ENCODE assay signal across 10 mouse cellular contexts in the genomic region with DNA sequence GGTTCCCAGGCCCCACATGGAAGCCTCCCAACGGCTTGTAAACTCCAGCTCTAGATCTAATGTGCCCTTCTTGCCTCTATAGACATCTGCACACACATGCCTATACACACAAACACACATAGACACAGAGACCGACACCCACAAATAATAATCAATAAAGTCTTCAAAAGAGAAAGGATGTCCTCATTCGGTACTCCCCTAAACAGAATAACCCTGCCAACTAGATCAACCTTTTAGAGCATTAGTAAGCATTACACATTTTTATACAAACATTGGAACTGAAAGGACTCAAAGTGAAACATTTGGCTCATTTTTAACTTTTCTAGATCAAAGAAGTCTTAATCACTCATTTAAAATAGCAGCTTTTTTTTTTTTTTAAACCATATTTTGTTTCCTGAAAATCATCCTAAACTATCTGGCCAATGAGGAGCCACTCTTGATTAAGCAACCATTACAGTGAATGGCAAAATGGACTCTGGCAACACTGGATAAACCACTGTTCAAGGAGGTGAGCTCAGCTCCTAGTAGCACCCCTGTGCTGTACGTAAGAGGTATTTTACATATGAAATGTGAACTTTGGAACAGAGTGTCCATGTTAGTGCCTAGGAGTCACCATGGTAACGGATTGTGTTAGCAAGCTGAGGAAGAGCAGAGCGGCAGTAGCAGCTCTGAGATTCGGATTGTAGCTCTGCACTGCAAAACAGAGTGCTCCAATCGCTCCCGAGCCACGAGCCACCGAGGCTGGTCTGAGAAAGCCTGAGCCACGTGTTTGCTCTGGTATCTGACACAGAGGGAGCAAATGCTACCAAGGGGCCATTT. TPM values are rescaled to one million over a fixed set of nuclear protein-coding genes. Genes with fewer than 3 reads are reported as not detected.
DNase-seq lines count a peak whose midpoint lies in the region; ATAC-seq lines count a peak whose summit lies in the region.
"Had no signal": no experiment of that assay in that cellular context is flagged by ENCODE, and none has a peak within 500 bp of the region (broad histone marks: within the 10 kb centered on the region; RNA-seq: fewer than 3 reads in every experiment).

No protein-coding gene starts in this region.

- WGBS in hindbrain, embryonic 15.5 days = 46% methylated on average over 12 of the region's 12 CpGs
- 47% methylated on average over 12 of the region's 12 CpGs for WGBS in midbrain, embryonic 12.5 days

- no peaks in the 10 kb centered on the region for H3K36me3 ChIP-seq in hindbrain, embryonic 15.5 days
- H3K36me3 ChIP-seq in midbrain, embryonic 12.5 days = no peaks in the 10 kb centered on the region

- no peak overlapping the region for H3K4me3 ChIP-seq in hindbrain, embryonic 15.5 days
- H3K4me3 ChIP-seq in midbrain, embryonic 12.5 days = no peak overlapping the region

- no peak overlapping the region for H3K4me2 ChIP-seq in hindbrain, embryonic 15.5 days
- no peak overlapping the region for H3K4me2 ChIP-seq in midbrain, embryonic 12.5 days (replicated peaks)

- no peak overlapping the region; the same call in 1 of the 2 replicates for H3K27ac ChIP-seq in hindbrain, embryonic 15.5 days (replicated peaks)
- no peak overlapping the region for H3K27ac ChIP-seq in midbrain, embryonic 12.5 days (replicated peaks)

- H3K4me1 ChIP-seq in hindbrain, embryonic 15.5 days (replicated peaks) = peaks cover 4% of the 10 kb centered on the region; the same call in 1 of the 2 replicates
- H3K4me1 ChIP-seq in midbrain, embryonic 12.5 days = peaks cover 7% of the 10 kb centered on the region; the same call in 1 of the 2 replicates

- no peak overlapping the region for H3K9ac ChIP-seq in hindbrain, embryonic 15.5 days
- H3K9ac ChIP-seq in midbrain, embryonic 12.5 days (replicated peaks) = no peak overlapping the region

- no peaks in the 10 kb centered on the region for H3K9me3 ChIP-seq in hindbrain, embryonic 15.5 days
- H3K9me3 ChIP-seq in midbrain, embryonic 12.5 days = no peaks in the 10 kb centered on the region

- H3K27me3 ChIP-seq in hindbrain, embryonic 15.5 days = no peaks in the 10 kb centered on the region
- H3K27me3 ChIP-seq in midbrain, embryonic 12.5 days = no peaks in the 10 kb centered on the region

- ATAC-seq in hindbrain, embryonic 15.5 days (ENCODE audit: low FRiP score, low read depth) = peak; percentile 66; the same call in 1 of the 2 replicates
- peak; percentile 88 for ATAC-seq in midbrain, embryonic 12.5 days (ENCODE audit: low FRiP score, low read depth)
- ATAC-seq: inflammation-experienced regulatory T-cells, adult 6 months had no signal

- DNase-seq in layer of hippocampus, adult 18-20 months (ENCODE audit: low spot score in 2 of 2) = peak; percentile 32 to 67
- no peak for DNase-seq in layer of hippocampus, postnatal 36 days
- DNase-seq in brain, adult 2 months (ENCODE audit: low read depth, low spot score) = peak; percentile 74
- no peak for DNase-seq in c-Kit-positive CD71-positive TER-119-positive erythroid progenitor cells, embryonic 14.5 days (ENCODE audit: low spot score)
- DNase-seq in urinary bladder, adult 18-20 months (ENCODE audit: low spot score in 2 of 2) = no peak
- DNase-seq in ovary, postnatal 10 days (ENCODE audit: low spot score) = no peak
- DNase-seq: thymus, postnatal 25 days had no signal

RNA-seq across cellular contexts. Expression of gene Sgms1, which starts 30.6 kb away (rescaled TPM):
- 10 to 100 TPM; 47.5 to 59.8 TPM for total RNA-seq in layer of hippocampus, adult 18-20 months (2021)
- 10 to 100 TPM; 53.6 to 64.1 TPM for total RNA-seq in layer of hippocampus, postnatal 36 days (2021)
- polyA plus RNA-seq in hindbrain, embryonic 15.5 days (2015; fragmentation: Nextera tagmentation; extraction: Ambion mirVana) = 21.7 and 22.7 TPM in 2 replicates
- 13.4 and 15.1 TPM in 2 replicates for polyA plus RNA-seq in midbrain, embryonic 12.5 days (2016; fragmentation: Nextera tagmentation; extraction: Ambion mirVana)

Comparison
In these comparisons a context has a peak if more than half of its experiments do, and no peak if none do; other contexts are left out.
1. DNase-seq: peak in layer of hippocampus, adult 18-20 months (2 of 2) and brain, adult 2 months (single experiment); none in layer of hippocampus, postnatal 36 days (0 of 2), c-Kit-positive CD71-positive TER-119-positive erythroid progenitor cells, embryonic 14.5 days (single experiment), urinary bladder, adult 18-20 months (0 of 2) and ovary, postnatal 10 days (single experiment).